Mouse (Mus musculus): ENCODE results near the gene Cpt1c. TPM values are rescaled to one million over a fixed set of nuclear protein-coding genes. Genes with fewer than 3 reads are reported as not detected.
A peak's percentile ranks its signal among the peaks of the same experiment; 100 is the strongest.

The Cpt1c gene
- polyA plus RNA-seq, 1 experiment = 5.5 TPM

DNA sequence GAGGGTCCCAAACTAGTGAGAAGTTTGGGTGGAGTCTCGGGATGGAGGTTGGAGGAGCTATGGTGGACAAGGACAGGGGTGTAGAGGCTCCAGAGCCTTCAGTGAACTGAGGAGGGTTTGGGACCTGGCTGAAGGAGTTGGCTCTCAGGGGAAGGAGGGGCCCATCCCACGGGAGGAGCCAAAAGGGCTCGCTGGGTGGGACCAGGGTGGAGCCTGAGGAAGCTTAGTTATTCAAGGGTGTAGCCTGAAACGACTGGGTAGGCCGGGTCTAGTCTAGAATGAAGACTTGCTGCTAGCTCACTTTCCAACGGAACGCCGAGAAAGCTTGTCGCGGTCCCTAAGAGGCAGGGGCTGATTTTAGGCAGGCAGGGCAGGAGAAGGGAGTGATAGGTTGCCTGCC, 22.7 kb downstream of the Cpt1c start:
- Histone ChIP-seq H3K4me3 (ENCODE audit: insufficient read depth, poor library complexity, severe bottlenecking) (peak overlapping the region; percentile 27), H3K27me3 (ENCODE audit: control insufficient read depth, insufficient read depth, insufficient read length) (peaks cover 9% of the 10 kb centered on the region), H3K79me2 (ENCODE audit: control insufficient read depth, insufficient read depth) (no peaks in the 10 kb centered on the region), H3K79me3 (ENCODE audit: low read depth) (no peaks in the 10 kb centered on the region), H3K36me3 (ENCODE audit: control insufficient read depth, insufficient read depth) (no peaks in the 10 kb centered on the region), H3ac (ENCODE audit: control insufficient read depth, insufficient read length, low read depth) (peak overlapping the region; percentile 4)
- no peak for TF ChIP-seq MAX (IDR thresholded peaks at IDR 0.05)
- TF ChIP-seq FOSL1 (IDR thresholded peaks at IDR 0.05; ENCODE audit: insufficient read depth, low read length, poor library complexity, severe bottlenecking) = no peak
- TF ChIP-seq CTCF (IDR thresholded peaks at IDR 0.05; ENCODE audit: control insufficient read depth, insufficient read depth, insufficient read length) = no peak
- no peak for TF ChIP-seq CEBPB (IDR thresholded peaks at IDR 0.05; ENCODE audit: low read depth)
- no peak for TF ChIP-seq MYOG (IDR thresholded peaks at IDR 0.05; ENCODE audit: control insufficient read depth, extremely low read depth, insufficient read length)
- TF ChIP-seq MYOD1 (IDR thresholded peaks at IDR 0.05; ENCODE audit: control insufficient read depth, insufficient read length, low read depth) = no peak
- TF ChIP-seq USF1 (IDR thresholded peaks at IDR 0.05; ENCODE audit: low read depth) = no peak

DNA sequence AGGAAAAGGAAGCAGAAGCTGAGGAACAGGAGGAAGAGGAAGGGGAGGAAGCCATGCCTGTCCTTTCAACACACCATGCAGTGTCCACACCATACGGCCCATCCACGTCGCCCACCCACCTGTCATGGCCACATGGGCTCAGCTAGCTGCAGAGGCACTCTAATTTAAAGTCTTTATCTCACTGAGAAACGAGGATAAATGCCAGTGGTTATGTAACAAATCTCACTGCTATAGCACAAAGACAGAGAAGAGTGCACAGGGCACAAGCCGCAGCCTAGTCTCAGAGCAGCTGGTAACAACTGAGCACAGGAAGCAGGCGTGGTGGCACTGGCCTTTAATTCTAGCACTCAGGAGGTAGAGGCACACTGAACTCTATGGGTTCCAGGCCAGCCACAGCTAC, 24.7 kb downstream of the Cpt1c start:
- Histone ChIP-seq H3K36me3 (ENCODE audit: control insufficient read depth, insufficient read depth) (no peaks in the 10 kb centered on the region), H3K79me2 (ENCODE audit: control insufficient read depth, insufficient read depth) (no peaks in the 10 kb centered on the region), H3K4me3 (ENCODE audit: insufficient read depth, poor library complexity, severe bottlenecking) (no peak overlapping the region), H3K79me3 (ENCODE audit: low read depth) (no peaks in the 10 kb centered on the region), H3K27me3 (ENCODE audit: control insufficient read depth, insufficient read depth, insufficient read length) (peaks cover 13% of the 10 kb centered on the region), H3ac (ENCODE audit: control insufficient read depth, insufficient read length, low read depth) (no peak overlapping the region)
- no peak for TF ChIP-seq MYOD1 (IDR thresholded peaks at IDR 0.05; ENCODE audit: control insufficient read depth, insufficient read length, low read depth)
- no peak for TF ChIP-seq USF1 (IDR thresholded peaks at IDR 0.05; ENCODE audit: low read depth)
- no peak for TF ChIP-seq MYOG (IDR thresholded peaks at IDR 0.05; ENCODE audit: control insufficient read depth, extremely low read depth, insufficient read length)
- no peak for TF ChIP-seq MAX (IDR thresholded peaks at IDR 0.05)
- no peak for TF ChIP-seq CEBPB (IDR thresholded peaks at IDR 0.05; ENCODE audit: low read depth)
- no peak for TF ChIP-seq FOSL1 (IDR thresholded peaks at IDR 0.05; ENCODE audit: insufficient read depth, low read length, poor library complexity, severe bottlenecking)
- TF ChIP-seq CTCF (IDR thresholded peaks at IDR 0.05; ENCODE audit: control insufficient read depth, insufficient read depth, insufficient read length) = no peak

DNA sequence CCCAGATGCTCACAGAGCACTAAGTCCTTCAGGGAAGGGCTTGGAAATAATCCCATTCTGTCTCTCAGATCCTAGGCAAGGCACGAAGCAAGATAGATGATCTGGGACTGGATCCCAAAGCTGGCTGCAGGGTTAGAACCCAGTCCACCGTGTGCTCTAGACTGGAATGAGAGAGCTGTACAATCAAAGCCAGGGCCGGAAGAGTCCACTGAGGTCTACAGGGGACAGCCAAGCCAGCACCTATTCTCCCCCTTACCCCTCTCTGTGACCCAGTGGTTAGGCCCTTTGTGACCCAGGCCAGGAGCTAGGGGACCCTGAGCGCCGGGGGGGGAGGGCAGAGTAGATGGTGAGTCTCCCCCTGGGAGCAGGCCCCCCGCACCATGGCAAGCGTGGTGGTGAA, 31.7 kb downstream of the Cpt1c start, which contains the start of gene Tsks:
TSS of gene Tsks (plus strand) at position 301 of the 400 bp plus-strand sequence.
- Histone ChIP-seq H3K4me3 (ENCODE audit: insufficient read depth, poor library complexity, severe bottlenecking) (no peak within 1 kb of the TSS), H3K27me3 (ENCODE audit: control insufficient read depth, insufficient read depth, insufficient read length) (peaks cover 22% of the 10 kb centered on the region), H3ac (ENCODE audit: control insufficient read depth, insufficient read length, low read depth) (no peak within 1 kb of the TSS), H3K79me2 (ENCODE audit: control insufficient read depth, insufficient read depth) (no peaks in the 10 kb centered on the region), H3K79me3 (ENCODE audit: low read depth) (no peaks in the 10 kb centered on the region), H3K36me3 (ENCODE audit: control insufficient read depth, insufficient read depth) (no peaks in the 10 kb centered on the region)
- TF ChIP-seq CEBPB (IDR thresholded peaks at IDR 0.05; ENCODE audit: low read depth) (no peak), USF1 (IDR thresholded peaks at IDR 0.05; ENCODE audit: low read depth) (no peak), MAX (IDR thresholded peaks at IDR 0.05) (no peak), MYOG (IDR thresholded peaks at IDR 0.05; ENCODE audit: control insufficient read depth, extremely low read depth, insufficient read length) (no peak), CTCF (IDR thresholded peaks at IDR 0.05; ENCODE audit: control insufficient read depth, insufficient read depth, insufficient read length) (no peak), FOSL1 (IDR thresholded peaks at IDR 0.05; ENCODE audit: insufficient read depth, low read length, poor library complexity, severe bottlenecking) (no peak), MYOD1 (IDR thresholded peaks at IDR 0.05; ENCODE audit: control insufficient read depth, insufficient read length, low read depth) (no peak)

DNA sequence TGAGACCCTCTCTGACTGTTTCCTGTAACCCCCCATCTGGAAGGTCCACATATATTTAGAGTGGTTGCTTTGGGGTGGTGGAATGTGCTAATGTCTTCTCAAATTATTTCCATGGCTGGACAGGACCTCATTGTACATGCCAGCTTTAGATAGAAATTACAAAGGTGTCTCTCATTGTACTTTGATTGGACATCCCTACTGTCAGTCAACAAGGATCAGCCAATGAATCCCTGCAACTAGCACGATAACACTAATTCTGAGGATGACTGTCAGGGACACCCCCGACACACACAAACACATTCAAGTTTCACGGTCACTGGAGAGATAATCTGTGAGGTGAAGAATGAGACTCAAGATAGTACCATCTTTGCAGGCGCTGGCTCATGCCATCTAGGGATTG, 36.0 kb downstream of the Cpt1c start:
- Histone ChIP-seq H3K27me3 (ENCODE audit: control insufficient read depth, insufficient read depth, insufficient read length) (peaks cover 9% of the 10 kb centered on the region), H3ac (ENCODE audit: control insufficient read depth, insufficient read length, low read depth) (no peak overlapping the region), H3K79me3 (ENCODE audit: low read depth) (no peaks in the 10 kb centered on the region), H3K4me3 (ENCODE audit: insufficient read depth, poor library complexity, severe bottlenecking) (no peak overlapping the region), H3K79me2 (ENCODE audit: control insufficient read depth, insufficient read depth) (no peaks in the 10 kb centered on the region), H3K36me3 (ENCODE audit: control insufficient read depth, insufficient read depth) (no peaks in the 10 kb centered on the region)
- TF ChIP-seq CTCF (IDR thresholded peaks at IDR 0.05; ENCODE audit: control insufficient read depth, insufficient read depth, insufficient read length) (no peak), FOSL1 (IDR thresholded peaks at IDR 0.05; ENCODE audit: insufficient read depth, low read length, poor library complexity, severe bottlenecking) (no peak), CEBPB (IDR thresholded peaks at IDR 0.05; ENCODE audit: low read depth) (no peak), USF1 (IDR thresholded peaks at IDR 0.05; ENCODE audit: low read depth) (no peak), MYOD1 (IDR thresholded peaks at IDR 0.05; ENCODE audit: control insufficient read depth, insufficient read length, low read depth) (no peak), MYOG (IDR thresholded peaks at IDR 0.05; ENCODE audit: control insufficient read depth, extremely low read depth, insufficient read length) (no peak), MAX (IDR thresholded peaks at IDR 0.05) (no peak)

DNA sequence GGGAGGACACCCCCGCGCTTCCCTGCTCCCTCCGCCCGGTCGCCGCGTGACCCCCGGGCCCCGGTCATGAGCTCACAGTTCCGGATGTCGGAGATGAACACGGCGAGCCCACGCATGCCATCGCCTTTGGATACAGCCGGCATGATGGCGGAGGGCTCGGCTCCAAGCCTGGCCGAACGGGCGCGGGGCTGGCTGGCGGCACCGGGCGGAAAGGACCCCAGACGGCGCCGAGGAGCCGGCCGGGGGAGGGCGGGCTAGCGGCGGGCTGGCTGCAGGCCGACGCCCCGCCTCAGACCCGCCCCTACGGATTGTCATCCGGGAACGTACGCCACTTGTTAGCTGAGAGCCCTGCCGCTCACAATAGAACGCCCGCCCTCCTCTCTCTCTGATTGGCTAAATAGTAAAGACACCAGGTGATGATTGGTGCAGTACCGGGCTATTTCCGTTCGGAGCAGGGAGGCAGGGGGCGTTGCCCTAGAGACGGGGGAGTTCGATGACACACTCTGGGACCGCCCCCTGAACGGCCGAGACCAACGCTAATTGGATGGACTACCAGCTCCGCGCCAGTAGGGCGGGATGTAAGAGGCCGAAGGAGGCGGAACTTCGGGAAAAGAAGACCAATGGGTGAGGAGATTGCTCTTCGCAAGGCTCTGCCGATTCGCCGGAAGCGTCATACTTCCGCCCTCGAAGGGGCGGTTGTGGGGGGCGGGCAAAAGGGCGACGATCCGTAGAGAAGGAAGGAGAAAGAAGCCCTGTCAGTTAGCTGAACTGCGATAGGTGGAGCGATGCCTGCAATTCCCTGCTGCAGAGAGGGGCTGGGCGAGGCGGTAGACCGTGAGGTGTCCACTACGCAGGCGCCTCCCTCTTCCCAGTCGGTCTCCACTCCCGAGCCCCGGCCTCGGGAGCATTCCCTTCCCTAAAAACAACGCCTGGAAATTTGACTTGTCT, 45.2 kb downstream of the Cpt1c start, which contains the start of gene Ap2a1:
TSS of gene Ap2a1 (minus strand) at position 293 of the 948 bp plus-strand sequence.
- peaks cover 40% of the 10 kb centered on the region for H3K79me2 ChIP-seq (ENCODE audit: control insufficient read depth, insufficient read depth)
- H3K36me3 ChIP-seq (ENCODE audit: control insufficient read depth, insufficient read depth) = peaks cover 5% of the 10 kb centered on the region
- H3ac ChIP-seq (ENCODE audit: control insufficient read depth, insufficient read length, low read depth) = peak within 1 kb of the TSS; percentile 76
- no peaks in the 10 kb centered on the region for H3K27me3 ChIP-seq (ENCODE audit: control insufficient read depth, insufficient read depth, insufficient read length)
- peaks cover 19% of the 10 kb centered on the region for H3K79me3 ChIP-seq (ENCODE audit: low read depth)
- peak within 1 kb of the TSS; percentile 65 for H3K4me3 ChIP-seq (ENCODE audit: insufficient read depth, poor library complexity, severe bottlenecking)
- TF ChIP-seq FOSL1 (IDR thresholded peaks at IDR 0.05; ENCODE audit: insufficient read depth, low read length, poor library complexity, severe bottlenecking) (no peak), USF1 (IDR thresholded peaks at IDR 0.05; ENCODE audit: low read depth) (no peak), MAX (IDR thresholded peaks at IDR 0.05) (no peak), CEBPB (IDR thresholded peaks at IDR 0.05; ENCODE audit: low read depth) (no peak), MYOG (IDR thresholded peaks at IDR 0.05; ENCODE audit: control insufficient read depth, extremely low read depth, insufficient read length) (no peak), MYOD1 (IDR thresholded peaks at IDR 0.05; ENCODE audit: control insufficient read depth, insufficient read length, low read depth) (no peak), CTCF (IDR thresholded peaks at IDR 0.05; ENCODE audit: control insufficient read depth, insufficient read depth, insufficient read length) (no peak)

Data from C2C12 (cell line).